Mouse (Mus musculus): ENCODE results near the gene Acaa1b. TPM values are rescaled to one million over a fixed set of nuclear protein-coding genes. Genes with fewer than 3 reads are reported as not detected.

Gene Acaa1b
- total RNA-seq, 1 experiment: 3.0 TPM

GRCm38 (mm10) chr9:119101992-119102782, 54.7 kb downstream of the Acaa1b start, which contains the start of gene Dlec1:
TSS of gene Dlec1 (plus strand) at chr9:119102478.
- no peaks in the 10 kb centered on the region for H3K9me3 ChIP-seq (ENCODE audit: control insufficient read depth, insufficient read depth, low read depth, low read length)
- in situ Hi-C loops (cut with MboI; ENCODE audit: low sequenced_read_pairs in 2 of 2, unreplicated experiment in 2 of 2): no loop called here
- H3K4me3 ChIP-seq (ENCODE audit: insufficient read depth in 1 of 2, low read depth in 1 of 2, low read length in 2 of 2, poor library complexity in 1 of 2, severe bottlenecking in 1 of 2): peak within 1 kb of the TSS; percentile 71 to 77
- no peak within 1 kb of the TSS for H3K27ac ChIP-seq (ENCODE audit: insufficient read depth, low read depth, low read length, poor library complexity, severe bottlenecking)
- H3K9ac ChIP-seq (ENCODE audit: insufficient read depth, low read depth, low read length, poor library complexity, severe bottlenecking): peak within 1 kb of the TSS; percentile 49
- TF ChIP-seq HCFC1 (IDR thresholded peaks at IDR 0.05; ENCODE audit: borderline replicate concordance, insufficient read depth, low read length) (no peak), MAFK (IDR thresholded peaks at IDR 0.05; ENCODE audit: insufficient read depth, low read depth, low read length) (no peak)
- peaks cover 0 to 9% of the 10 kb centered on the region in 2 experiments; a peak in 2 of 4 replicates for H3K4me1 ChIP-seq (ENCODE audit: control insufficient read depth in 2 of 2, insufficient read depth in 2 of 2, low read length in 2 of 2, poor library complexity in 1 of 2)
- H3K36me3 ChIP-seq (ENCODE audit: control insufficient read depth, insufficient read depth, low read length, poor library complexity, severe bottlenecking): no peaks in the 10 kb centered on the region
- peak; percentile 92 for DNase-seq (ENCODE audit: low read depth, low spot score)

GRCm38 (mm10) chr9:119100177-119100898, 56.6 kb downstream of the Acaa1b start:
- H3K4me3 ChIP-seq (ENCODE audit: insufficient read depth in 1 of 2, low read depth in 1 of 2, low read length in 2 of 2, poor library complexity in 1 of 2, severe bottlenecking in 1 of 2): no peak overlapping the region
- no peak for TF ChIP-seq ZNF384 (IDR thresholded peaks at IDR 0.05; ENCODE audit: low read depth, low read length)
- no peak for TF ChIP-seq ZC3H11A (IDR thresholded peaks at IDR 0.05; ENCODE audit: borderline replicate concordance, low read depth, low read length)
- no peak for TF ChIP-seq HCFC1 (IDR thresholded peaks at IDR 0.05; ENCODE audit: borderline replicate concordance, insufficient read depth, low read length)
- no peak for TF ChIP-seq MAFK (IDR thresholded peaks at IDR 0.05; ENCODE audit: insufficient read depth, low read depth, low read length)
- no peak overlapping the region for H3K9ac ChIP-seq (ENCODE audit: insufficient read depth, low read depth, low read length, poor library complexity, severe bottlenecking)
- in situ Hi-C loops (cut with MboI; ENCODE audit: low sequenced_read_pairs in 2 of 2, unreplicated experiment in 2 of 2): no loop called here
- no peaks in the 10 kb centered on the region for H3K36me3 ChIP-seq (ENCODE audit: control insufficient read depth, insufficient read depth, low read length, poor library complexity, severe bottlenecking)
- no peaks in the 10 kb centered on the region for H3K9me3 ChIP-seq (ENCODE audit: control insufficient read depth, insufficient read depth, low read depth, low read length)
- no peak overlapping the region for H3K27ac ChIP-seq (ENCODE audit: insufficient read depth, low read depth, low read length, poor library complexity, severe bottlenecking)
- no peak for DNase-seq (ENCODE audit: low read depth, low spot score)
- peaks cover 2 to 14% of the 10 kb centered on the region in 2 experiments; a peak in 2 of 4 replicates for H3K4me1 ChIP-seq (ENCODE audit: control insufficient read depth in 2 of 2, insufficient read depth in 2 of 2, low read length in 2 of 2, poor library complexity in 1 of 2)

Other genes with a start within 250 kb of the Acaa1b start
- gene Ctdspl, start 230.6 kb downstream of the Acaa1b start, total RNA-seq (2012; rRNA removed): 2.9 and 3.3 TPM in 2 replicates
- gene Vill, start 104.3 kb downstream of the Acaa1b start, total RNA-seq (2012; rRNA removed): 27.5 and 32.7 TPM in 2 replicates
- gene Plcd1, start 63.6 kb downstream of the Acaa1b start, total RNA-seq (2012; rRNA removed): 13.1 and 15.3 TPM in 2 replicates
- 1.2 and 3.7 TPM in 2 replicates for gene Dlec1, start 54.6 kb downstream of the Acaa1b start, total RNA-seq (2012; rRNA removed)
- gene Gm47289, start 2.1 kb upstream of the Acaa1b start, total RNA-seq (2012; rRNA removed): not detected in 2 replicates
- 0.13 TPM in 1 of 2 replicates, not detected in the other for gene Slc22a13, start 52.0 kb upstream of the Acaa1b start, total RNA-seq (2012; rRNA removed)
- 52.1 and 53.1 TPM in 2 replicates for gene Oxsr1, start 165.3 kb upstream of the Acaa1b start, total RNA-seq (2012; rRNA removed)
- 54.9 and 58.2 TPM in 2 replicates for gene Acaa1a, start 182.6 kb upstream of the Acaa1b start, total RNA-seq (2012; rRNA removed)
- 4.2 and 5.4 TPM in 2 replicates for gene Myd88, start 184.3 kb upstream of the Acaa1b start, total RNA-seq (2012; rRNA removed)
- gene Xylb, start 200.3 kb upstream of the Acaa1b start, total RNA-seq (2012; rRNA removed): 3.7 and 6.7 TPM in 2 replicates
- 0.45 and 1.1 TPM in 2 replicates for gene Slc22a14, start 208.5 kb upstream of the Acaa1b start, total RNA-seq (2012; rRNA removed)
- 29.8 and 57.1 TPM in 2 replicates for gene Acvr2b, start 245.0 kb upstream of the Acaa1b start, total RNA-seq (2012; rRNA removed)

All from ES-E14 (cell line).